Mouse (Mus musculus) 3T3-L1 (cell line): Measurements from ENCODE around the gene Gopc.
"Not testable (repeated sequence)": the region's sequence is repeated elsewhere in the genome, so short reads cannot be mapped to it uniquely, and the experiment has no call there.

Source experiments
- DNase-seq: peaks from one replicate; pipeline ENCODE4 v3.0.0-alpha.2; 2015; ENCODE audit warnings: low read depth, low spot score

The Gopc gene

GRCm38 (mm10) chr10:52298568-52298967, 83.4 kb downstream of the Gopc start:
- not testable (repeated sequence) for DNase-seq

GRCm38 (mm10) chr10:52295934-52296333, 86.0 kb downstream of the Gopc start:
- DNase-seq, result no peak

- DNase-seq, result no peak
These were observed 87.9 kb downstream of the Gopc start for GRCm38 (mm10) chr10:52293921-52294577.

GRCm38 (mm10) chr10:52292391-52292790, 89.5 kb downstream of the Gopc start:
- not testable (repeated sequence) for DNase-seq

GRCm38 (mm10) chr10:52289261-52289660, 92.7 kb downstream of the Gopc start:
- no peak for DNase-seq

GRCm38 (mm10) chr10:52287852-52288533, 93.9 kb downstream of the Gopc start:
- no peak for DNase-seq
